Mouse (Mus musculus): Measurements from ENCODE around the gene Gm11492.
A peak's percentile ranks its signal among the peaks of the same experiment; 100 is the strongest.

Gene Gm11492

GRCm38 (mm10) chr11:87579713-87580112, 13.3 kb downstream of the Gm11492 start:
- no peak for DNase-seq

DNA sequence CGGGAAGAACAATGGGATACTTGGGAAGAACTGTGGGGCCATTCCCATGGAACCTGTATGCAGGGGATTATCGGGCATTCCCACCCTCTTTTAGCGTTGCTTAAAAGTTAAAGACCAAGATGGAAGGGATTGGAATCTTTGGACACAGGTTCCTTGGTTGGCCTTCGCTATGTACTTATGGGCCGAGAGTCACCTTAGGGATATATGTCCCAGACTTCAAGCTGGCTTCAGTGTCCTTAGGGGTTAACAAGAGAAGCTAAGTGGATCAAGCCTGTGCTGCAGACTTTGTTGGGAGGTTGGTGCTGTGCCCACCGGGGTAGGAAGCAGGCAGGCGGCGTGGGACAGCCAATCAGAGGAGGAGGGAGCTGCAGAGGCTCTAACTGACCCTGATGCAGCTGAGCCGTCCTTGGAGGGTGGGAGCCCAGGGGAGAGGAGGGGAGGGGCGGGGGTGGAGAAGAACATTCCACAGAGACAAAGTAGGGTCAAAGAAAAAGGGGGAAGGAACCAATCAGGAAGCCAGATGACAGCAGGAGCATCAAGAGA, 14.2 kb downstream of the Gm11492 start:
- DNase-seq, result no peak

GRCm38 (mm10) chr11:87581161-87581865, 14.9 kb downstream of the Gm11492 start:
- no peak for DNase-seq

GRCm38 (mm10) chr11:87581933-87582710, 15.7 kb downstream of the Gm11492 start:
- no peak for DNase-seq

DNA sequence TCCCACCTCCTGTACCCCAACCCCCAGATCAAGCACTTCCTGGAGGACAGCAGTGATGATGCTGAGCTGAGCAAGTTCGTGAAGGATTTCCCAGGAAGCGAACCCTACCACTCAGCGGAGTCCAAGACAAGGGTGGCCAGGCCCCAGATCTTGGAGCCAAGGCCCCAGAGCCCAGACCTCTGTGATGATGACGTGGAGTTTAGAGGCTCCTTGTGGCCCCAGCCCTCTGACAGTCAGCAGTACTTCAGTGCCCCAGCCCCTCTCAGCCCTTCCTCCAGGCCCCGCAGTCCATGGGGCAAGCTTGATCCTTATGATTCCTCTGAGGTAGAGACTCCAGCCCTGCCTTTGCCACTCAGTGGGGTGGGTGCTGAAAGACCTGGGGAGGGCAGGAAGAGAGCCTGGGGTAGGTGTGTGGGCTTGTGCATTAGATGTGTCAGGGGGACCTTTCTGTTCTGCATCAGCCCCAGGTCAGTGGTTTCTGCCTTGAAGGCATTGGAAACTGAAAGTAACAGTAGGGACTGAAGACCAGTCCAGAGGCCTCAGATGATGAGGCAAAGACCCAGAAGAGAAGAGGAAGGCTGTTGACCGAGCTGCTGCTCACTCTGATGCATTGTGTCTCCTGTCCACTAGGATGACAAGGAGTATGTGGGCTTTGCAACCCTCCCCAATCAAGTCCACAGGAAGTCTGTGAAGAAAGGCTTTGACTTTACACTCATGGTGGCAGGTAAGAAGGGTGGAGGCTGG, 17.0 kb downstream of the Gm11492 start:
- no peak for DNase-seq

DNA sequence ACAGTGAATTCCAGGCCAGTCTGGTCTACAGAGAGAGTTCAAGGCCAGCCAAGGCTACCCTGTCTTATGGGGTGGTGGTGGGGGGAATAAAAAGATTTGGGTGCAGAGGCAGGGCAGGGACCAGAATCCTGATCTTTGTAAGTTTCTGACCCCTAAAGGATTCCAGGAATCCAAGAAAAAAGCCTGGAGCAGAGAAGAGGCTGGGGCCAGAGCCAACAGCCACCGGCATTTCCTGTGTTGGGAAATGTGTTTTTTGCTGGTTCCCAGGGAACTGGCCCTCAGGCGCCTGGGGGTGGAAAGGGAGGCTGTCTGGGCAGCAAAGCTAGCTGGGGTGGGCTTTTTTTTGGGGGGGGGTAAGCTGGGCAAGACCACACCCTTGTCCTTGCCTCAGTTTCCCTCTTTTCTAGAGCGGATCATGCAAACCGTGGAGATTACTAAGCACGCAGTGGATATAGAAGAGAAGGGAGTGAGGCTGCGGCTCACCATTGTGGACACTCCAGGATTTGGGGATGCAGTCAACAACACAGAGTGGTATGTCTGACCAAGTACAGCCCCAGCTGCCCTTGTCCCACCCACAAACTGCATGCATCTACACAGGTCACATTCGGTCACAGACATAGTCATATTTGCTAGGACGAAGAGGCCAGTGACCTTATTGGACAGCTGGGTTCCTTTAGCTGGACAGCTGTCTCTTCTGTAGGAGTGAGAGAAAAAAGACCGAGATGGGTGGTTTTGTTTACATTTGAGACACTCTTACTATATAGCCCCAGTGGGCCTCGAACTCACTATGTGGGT, 18.5 kb downstream of the Gm11492 start:
- DNase-seq, result peak; percentile 78

DNA sequence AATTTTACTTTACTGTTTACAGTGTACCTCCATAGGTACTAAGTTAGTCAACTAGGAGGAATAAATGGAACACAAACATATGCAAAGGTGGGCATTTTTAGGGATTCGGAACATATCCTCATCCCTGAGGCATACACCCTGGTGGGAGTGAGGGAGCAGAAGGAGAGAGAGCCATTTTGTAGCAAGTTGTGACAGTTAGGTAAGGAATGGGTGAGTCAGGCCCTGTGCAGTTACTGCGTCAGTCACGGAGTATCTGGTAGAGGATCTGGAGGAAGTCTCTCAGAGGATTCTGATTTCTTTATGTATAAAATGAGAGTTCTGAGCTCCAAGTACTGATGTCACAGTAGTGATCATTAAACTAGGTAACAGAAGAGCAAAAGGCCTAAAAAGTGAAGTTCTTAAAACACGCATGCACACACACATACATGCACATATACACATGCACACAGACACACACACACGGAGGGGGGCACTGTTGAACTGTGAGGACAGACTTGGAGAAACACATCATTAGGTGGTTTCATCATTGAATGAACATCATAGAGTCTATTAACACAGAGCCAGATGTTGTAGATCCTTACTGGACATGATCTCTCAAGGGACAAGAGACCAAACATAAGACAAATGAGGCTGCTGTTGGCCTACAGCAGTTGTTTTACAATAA, 20.9 kb downstream of the Gm11492 start:
- DNase-seq, result no peak

GRCm38 (mm10) chr11:87589605-87590004, 23.2 kb downstream of the Gm11492 start:
- no peak for DNase-seq

DNA sequence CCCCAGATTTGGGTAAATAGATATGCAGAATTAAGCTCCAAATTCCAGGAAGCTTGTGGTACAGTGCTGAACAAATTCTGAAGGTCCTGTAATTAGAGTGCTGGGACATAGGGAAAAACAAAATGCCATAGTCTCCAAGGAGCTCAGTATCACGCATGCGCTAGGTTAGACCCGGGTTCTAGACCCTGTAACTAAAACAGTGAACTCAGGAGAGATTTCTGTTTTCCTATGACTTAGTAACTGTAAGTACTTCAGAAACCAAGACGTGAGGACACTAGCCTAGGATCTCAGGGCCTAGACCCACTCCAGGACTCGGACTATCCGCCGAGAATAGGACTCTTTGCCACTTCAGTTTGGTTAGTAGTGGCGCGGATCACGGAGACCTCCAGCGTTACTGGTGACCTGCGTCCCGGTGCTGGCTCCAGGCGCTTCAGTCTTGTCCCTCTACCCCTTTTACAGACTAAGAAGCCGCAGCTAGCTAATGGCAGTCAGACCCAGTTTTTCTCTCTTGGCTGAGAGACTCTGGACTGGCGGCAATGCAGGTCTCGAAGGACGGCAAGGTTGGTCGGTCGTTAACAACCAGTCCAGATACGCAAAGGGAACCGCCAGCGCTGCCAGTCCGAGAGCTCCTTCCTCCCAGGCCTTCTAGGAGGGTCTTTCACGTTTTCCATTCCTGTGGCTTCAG, 24.5 kb downstream of the Gm11492 start:
- peak; percentile 59 for DNase-seq

DNA sequence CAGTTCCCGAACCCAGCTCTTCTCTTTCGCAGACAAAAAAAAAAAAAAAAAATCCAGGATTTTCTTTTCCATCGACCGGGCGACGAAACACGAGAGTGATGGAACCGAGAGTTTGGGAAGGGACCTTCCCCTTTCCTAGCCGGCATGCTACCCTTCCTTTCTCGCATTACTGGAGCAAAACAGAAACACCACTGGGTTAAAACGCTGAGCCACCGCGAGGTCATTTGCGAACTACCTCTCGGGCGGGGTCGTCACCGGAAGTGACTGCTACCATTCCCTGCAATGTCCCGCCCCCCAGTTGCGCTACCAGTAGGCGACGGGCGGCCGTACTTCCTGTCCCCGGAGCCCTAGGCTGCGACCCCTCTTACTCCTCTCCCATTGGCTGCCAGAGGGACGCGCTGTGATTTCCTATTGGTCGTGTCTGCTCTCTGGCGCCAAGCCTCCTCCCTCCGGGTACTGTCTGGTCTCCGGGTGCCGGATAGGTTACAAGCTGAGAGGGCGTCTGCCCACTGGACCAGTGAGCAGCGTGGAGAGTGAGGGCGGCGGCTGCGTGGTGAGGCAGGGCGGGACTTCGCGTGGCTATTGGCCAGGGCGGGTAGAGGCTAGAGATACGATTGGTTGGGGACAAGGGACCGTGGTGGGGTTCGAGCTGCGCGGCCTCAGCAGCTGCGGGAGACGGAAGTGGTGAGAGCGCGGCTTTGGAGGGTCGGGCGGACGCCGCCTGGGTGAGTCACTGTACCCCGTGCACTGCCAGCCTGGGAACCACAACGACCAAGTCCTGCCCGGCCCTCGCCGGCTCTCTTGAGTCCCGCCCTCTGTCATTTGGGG, 25.3 kb downstream of the Gm11492 start, which contains the start of gene Mtmr4:
Mtmr4 (plus strand) TSS at position 637 of the 828 bp plus-strand sequence.
- peak; percentile 99 for DNase-seq

- no peak for DNase-seq
Measured at GRCm38 (mm10) chr11:87592354-87592695, 25.9 kb downstream of the Gm11492 start.

- peak; percentile 59 for DNase-seq
Measured at GRCm38 (mm10) chr11:87592713-87593598, 26.5 kb downstream of the Gm11492 start.

GRCm38 (mm10) chr11:87595327-87595841, 28.9 kb downstream of the Gm11492 start:
- DNase-seq, result peak; percentile 92

GRCm38 (mm10) chr11:87595976-87596375, 29.5 kb downstream of the Gm11492 start:
- DNase-seq, result no peak

- DNase-seq, result no peak
Measured at GRCm38 (mm10) chr11:87596492-87596891, 30.0 kb downstream of the Gm11492 start.

GRCm38 (mm10) chr11:87597061-87597460, 30.6 kb downstream of the Gm11492 start:
- no peak for DNase-seq

GRCm38 (mm10) chr11:87599395-87600089, 33.1 kb downstream of the Gm11492 start:
- DNase-seq, result no peak

DNA sequence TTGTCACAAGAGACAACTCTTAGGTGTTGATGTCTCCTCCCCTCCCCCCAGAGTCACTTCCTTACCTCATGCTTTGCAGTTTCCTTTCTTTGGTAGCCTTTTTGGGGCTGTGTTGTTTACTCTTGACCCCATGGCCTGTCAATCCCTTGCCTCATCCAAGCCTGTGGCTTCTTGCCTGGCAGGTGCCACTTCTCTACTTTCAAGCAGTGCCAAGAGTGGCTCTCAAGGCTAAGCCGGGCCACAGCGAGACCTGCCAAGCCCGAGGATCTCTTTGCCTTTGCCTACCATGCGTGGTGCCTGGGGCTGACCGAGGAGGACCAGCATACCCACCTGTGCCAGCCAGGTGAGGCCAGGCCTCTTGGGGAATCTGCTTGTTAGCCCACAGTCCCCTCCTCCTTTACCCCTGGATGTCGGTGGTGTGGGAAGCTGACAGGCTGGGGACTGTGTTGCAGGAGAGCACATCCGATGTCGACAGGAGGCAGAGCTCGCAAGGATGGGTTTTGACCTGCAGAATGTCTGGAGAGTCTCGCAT, 33.9 kb downstream of the Gm11492 start:
- DNase-seq, result no peak
